In genomic region chr6:22161944-22162343, GRCm38 (mm10) we compare ENCODE assay signal across 18 mouse cellular contexts.
"Had no signal": no experiment of that assay in that cellular context is flagged by ENCODE, and none has a peak within 500 bp of the region (broad histone marks: within the 10 kb centered on the region; RNA-seq: fewer than 3 reads in every experiment).

No protein-coding gene starts in this region.

- H3K4me3 ChIP-seq: kidney, embryonic 15.5 days; left cerebral cortex, adult 2 months; liver, embryonic 13.5 days; midbrain, embryonic 12.5 days; myocyte; neural tube, embryonic 13.5 days; stomach, embryonic 15.5 days had no signal

- H3K4me1 ChIP-seq: kidney, embryonic 15.5 days; liver, embryonic 13.5 days; midbrain, embryonic 12.5 days; neural tube, embryonic 13.5 days had no signal

- H3K27ac ChIP-seq: kidney, embryonic 15.5 days; left cerebral cortex, adult 2 months; liver, embryonic 13.5 days; midbrain, embryonic 12.5 days; neural tube, embryonic 13.5 days; stomach, embryonic 15.5 days had no signal

- ATAC-seq: midbrain, embryonic 16.5 days had no signal

- H3K9me3 ChIP-seq: kidney, embryonic 15.5 days; liver, embryonic 13.5 days; midbrain, embryonic 12.5 days; neural tube, embryonic 13.5 days; stomach, embryonic 15.5 days had no signal

- H3K4me2 ChIP-seq: kidney, embryonic 15.5 days; liver, embryonic 13.5 days; midbrain, embryonic 12.5 days; neural tube, embryonic 13.5 days; stomach, embryonic 15.5 days had no signal

- H3K27me3 ChIP-seq: kidney, embryonic 15.5 days; liver, embryonic 13.5 days; midbrain, embryonic 12.5 days; neural tube, embryonic 13.5 days; stomach, embryonic 15.5 days had no signal

- DNase-seq: kidney, postnatal 10 days; kidney, postnatal 36 days; layer of hippocampus, postnatal 36 days; liver, embryonic 13.5 days; lung, adult 2 months; lung, postnatal 14 days; lung, postnatal 4 days; retina, postnatal 1 day; right cerebral cortex, postnatal 25 days; spleen, adult 18-20 months; thymus, postnatal 25 days had no signal

- H3K9ac ChIP-seq: kidney, embryonic 15.5 days; liver, embryonic 13.5 days; midbrain, embryonic 12.5 days; neural tube, embryonic 13.5 days; stomach, embryonic 15.5 days had no signal

- H3K36me3 ChIP-seq: liver, embryonic 13.5 days; midbrain, embryonic 12.5 days; neural tube, embryonic 13.5 days; stomach, embryonic 15.5 days had no signal
